Mouse (Mus musculus) megakaryocyte, embryonic 14.5 days (primary cell): ENCODE results near the gene Lrrc45.

Source experiments
- FLI1 ChIP-seq: IDR thresholded peaks from 2 replicates; pipeline ENCODE4 v1.6.1; 2012; ENCODE audit warnings: low read length, inconsistent platforms, mixed read lengths
- GATA1 ChIP-seq: IDR thresholded peaks from 3 replicates; pipeline ENCODE4 v1.6.1; 2012; ENCODE audit warnings: mixed read lengths, low read length, inconsistent platforms, borderline replicate concordance

GRCm38 (mm10) chr11:120710672-120711071 is 3.1 kb upstream of the Lrrc45 start:
- TF ChIP-seq FLI1, result no peak
- TF ChIP-seq GATA1, result no peak
